8 mouse cellular contexts compared by ENCODE assay signal in the genomic region with DNA sequence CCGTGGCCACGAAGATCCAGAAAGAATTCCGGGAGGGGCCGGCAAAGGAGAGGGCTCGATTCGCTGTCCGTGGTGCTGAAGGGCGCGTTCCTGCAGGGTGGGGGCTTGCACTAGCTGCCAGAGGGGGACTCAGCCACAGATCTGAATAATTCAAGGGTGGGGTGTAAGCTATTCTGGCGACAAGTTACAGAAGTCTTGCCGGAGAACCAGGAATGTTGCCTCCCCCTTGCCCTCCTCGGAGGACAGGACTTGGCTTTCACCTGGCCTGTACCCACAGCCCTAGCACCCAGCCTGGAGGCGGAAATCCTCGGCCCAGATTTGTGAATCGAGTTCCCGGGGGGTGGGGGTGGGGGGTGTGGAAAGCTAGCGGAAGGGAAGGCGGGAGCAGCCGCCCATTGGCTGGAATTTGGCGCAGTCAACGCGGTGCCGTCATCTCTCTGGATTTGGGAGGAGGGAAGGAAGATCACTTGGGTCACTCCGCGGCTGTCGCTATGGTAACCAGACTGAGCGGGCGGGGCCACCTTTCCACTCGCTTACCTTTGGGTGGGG. TPM values are rescaled to one million over a fixed set of nuclear protein-coding genes. Genes with fewer than 3 reads are reported as not detected.
DNase-seq lines count a peak whose midpoint lies in the region; ATAC-seq lines count a peak whose summit lies in the region.

No protein-coding gene starts in this region.

- peak; percentile 42 for ATAC-seq in frontal cortex, adult (ENCODE audit: low TSS enrichment)
- ATAC-seq in hindbrain, embryonic 13.5 days (ENCODE audit: low FRiP score): peak; percentile 62

- H3K36me3 ChIP-seq in hindbrain, embryonic 13.5 days: no peaks in the 10 kb centered on the region

- peak; percentile 98 for DNase-seq in R1 (ENCODE audit: low read depth, low spot score)
- DNase-seq in cerebellum, adult 8-10 months: peak; percentile 97
- DNase-seq in layer of hippocampus, postnatal 25 days (ENCODE audit: extremely low spot score in 1 of 2, low spot score in 1 of 2): peak; percentile 74 to 78
- peak; percentile 68 for DNase-seq in lung, postnatal 10 days
- DNase-seq in retina, postnatal 7 days (ENCODE audit: low read depth, low spot score): peak; percentile 81
- no peak for DNase-seq in natural killer cell, adult 2 months (ENCODE audit: low spot score in 2 of 2)

- WGBS in hindbrain, embryonic 13.5 days: under 1% methylated on average over 29 of the region's 29 CpGs

- H3K27ac ChIP-seq in hindbrain, embryonic 13.5 days: peak overlapping the region; percentile 81

- peaks cover 58% of the 10 kb centered on the region for H3K4me1 ChIP-seq in hindbrain, embryonic 13.5 days (replicated peaks)

- peak overlapping the region; percentile 87 for H3K4me3 ChIP-seq in hindbrain, embryonic 13.5 days

- H3K9ac ChIP-seq in hindbrain, embryonic 13.5 days: peak overlapping the region; percentile 98

- H3K4me2 ChIP-seq in hindbrain, embryonic 13.5 days: peak overlapping the region; percentile 88

- no peaks in the 10 kb centered on the region for H3K9me3 ChIP-seq in hindbrain, embryonic 13.5 days

- peaks cover 11% of the 10 kb centered on the region; the same call in 1 of the 2 replicates for H3K27me3 ChIP-seq in hindbrain, embryonic 13.5 days

RNA-seq across cellular contexts. Expression of gene Cdk5r2, which starts 3.5 kb away (rescaled TPM):
- polyA plus RNA-seq in hindbrain, embryonic 13.5 days (2015; fragmentation: Nextera tagmentation; extraction: Ambion mirVana): 6.1 and 6.5 TPM in 2 replicates
- total RNA-seq in layer of hippocampus, postnatal 25 days (2021): 100 to 1,000 TPM; 224 to 251 TPM

RNA-seq across cellular contexts. Expression of gene Fev, which starts 27.0 kb away (rescaled TPM):
- polyA plus RNA-seq in hindbrain, embryonic 13.5 days (2015; fragmentation: Nextera tagmentation; extraction: Ambion mirVana): 4.1 and 6.7 TPM in 2 replicates
- total RNA-seq in layer of hippocampus, postnatal 25 days (2021): not detected

RNA-seq across cellular contexts. Expression of gene Cryba2, which starts 34.7 kb away (rescaled TPM):
- 2.9 and 4.9 TPM in 2 replicates for polyA plus RNA-seq in hindbrain, embryonic 13.5 days (2015; fragmentation: Nextera tagmentation; extraction: Ambion mirVana)
- total RNA-seq in layer of hippocampus, postnatal 25 days (2021): under 1 TPM in 1 of 2 experiments, not detected in 1; 0.39 TPM

Comparison
In these comparisons a context has a peak if more than half of its experiments do, and no peak if none do; other contexts are left out.
1. DNase-seq: peak in R1 (single experiment), cerebellum, adult 8-10 months (single experiment), layer of hippocampus, postnatal 25 days (2 of 2), lung, postnatal 10 days (single experiment) and retina, postnatal 7 days (single experiment); none in natural killer cell, adult 2 months (0 of 2).